Mouse (Mus musculus) mammary gland, adult 2 months (tissue): Measurements from ENCODE around the gene Hnf1b. TPM values are rescaled to one million over a fixed set of nuclear protein-coding genes. Genes with fewer than 3 reads are reported as not detected.

ENCODE experiments used
- polyA plus RNA-seq: library from polyadenylated mRNA; depleted of rRNA; stranded (reverse); fragments of >200 nt; gene quantifications from 2 replicates; pipeline ENCODE4 v1.2.3, GENCODE M21; 2012; ENCODE audit warnings: low replicate concordance; rRNA removed

The Hnf1b gene
- polyA plus RNA-seq, result 0.10 and 0.23 TPM in 2 replicates

DNA sequence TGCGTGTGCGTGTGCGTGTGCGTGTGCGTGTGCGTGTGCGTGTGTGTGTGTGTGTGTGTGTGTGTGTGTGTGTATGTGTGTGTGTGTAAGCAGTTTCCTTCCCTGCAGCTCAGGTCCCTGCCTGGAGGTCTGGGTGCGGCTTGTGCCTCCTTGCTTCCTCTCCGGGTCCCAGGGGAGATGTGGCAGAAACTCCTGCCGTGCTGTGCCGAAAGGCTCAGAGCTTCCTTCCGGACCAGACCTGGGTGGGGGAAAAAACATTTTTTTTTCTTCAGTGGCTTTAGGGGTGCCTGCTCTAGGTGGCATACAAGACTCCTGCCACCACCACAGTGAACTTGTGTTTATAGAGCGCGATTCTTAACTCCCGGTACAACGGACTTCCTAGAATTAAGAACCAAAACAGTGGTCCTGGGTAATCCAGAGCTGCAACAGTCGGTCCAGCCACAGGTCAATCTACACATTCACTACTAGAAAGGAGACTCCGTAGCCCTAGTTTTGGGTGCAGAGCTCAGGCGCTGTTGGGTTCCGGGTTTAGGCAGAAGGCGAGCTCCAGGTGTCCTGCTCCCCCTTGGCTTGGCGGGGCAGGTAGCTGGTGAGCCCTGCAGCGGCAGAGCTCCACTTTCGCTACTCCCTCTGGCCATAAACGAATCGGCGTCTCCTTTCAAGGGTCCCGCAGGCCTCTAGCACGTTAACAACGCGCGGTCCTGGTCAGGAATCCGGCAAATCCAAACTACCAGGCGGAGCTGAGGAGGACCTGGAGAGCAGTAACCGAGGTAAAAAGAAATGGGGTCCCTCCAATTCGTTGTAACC lies at the start of gene Hnf1b:
Gene Hnf1b, plus strand, starts transcription at position 535 of the 807 bp plus-strand sequence.

DNA sequence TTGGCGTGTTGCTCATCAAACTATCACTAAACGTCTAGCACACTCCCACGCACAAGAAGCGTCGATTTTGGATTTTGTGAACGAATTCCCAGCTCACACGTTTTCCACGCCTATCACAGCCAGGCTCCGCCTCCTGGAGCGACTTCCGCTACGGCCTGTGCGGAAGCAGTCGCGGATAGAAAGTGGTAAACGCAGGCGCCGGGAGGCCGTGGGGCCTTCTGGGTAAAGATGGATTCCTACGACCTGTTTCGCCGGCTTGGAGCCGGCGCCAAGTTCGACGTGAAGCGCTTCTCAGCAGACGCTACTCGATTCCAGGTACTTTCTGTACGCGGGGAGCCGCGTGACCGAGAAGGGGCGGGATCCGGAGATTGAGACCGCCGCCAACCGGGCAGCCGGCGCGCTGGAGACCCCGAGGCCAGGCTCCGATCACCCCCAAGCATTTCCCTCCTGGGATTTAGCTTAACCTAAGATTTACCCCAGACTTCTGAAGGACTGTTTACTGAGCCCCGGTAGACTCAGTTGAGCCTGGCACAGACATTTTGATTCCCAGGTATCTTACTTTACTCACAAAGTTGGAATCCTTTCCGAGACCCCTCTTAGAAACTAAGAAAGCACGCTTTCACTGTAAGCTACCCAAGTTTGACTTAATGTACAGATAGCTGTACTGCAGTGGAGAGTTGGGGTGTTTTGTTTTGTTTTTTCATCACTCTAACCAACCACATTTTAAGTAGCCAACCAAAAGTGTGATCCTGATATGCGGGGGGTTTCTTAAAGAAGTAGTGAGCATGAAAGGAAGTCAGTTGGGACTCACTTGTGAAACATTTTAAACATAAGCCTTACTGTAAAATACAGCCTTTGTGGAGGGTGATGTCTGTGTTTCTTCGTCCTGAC lies 92.3 kb downstream of the Hnf1b start, which contains the start of gene Ddx52:
Gene Ddx52, plus strand, starts transcription at position 113 of the 891 bp plus-strand sequence.

Other genes starting within 250 kb of the Hnf1b start
- gene Rpl9-ps1, start 204.4 kb upstream of the Hnf1b start, polyA plus RNA-seq, result not detected in 2 replicates
- 3.1 and 4.3 TPM in 2 replicates for gene Ccl3, start 200.7 kb upstream of the Hnf1b start, polyA plus RNA-seq
- gene Ccl4, start 187.5 kb upstream of the Hnf1b start, polyA plus RNA-seq, result 2.5 and 3.8 TPM in 2 replicates
- 10.6 and 42.5 TPM in 2 replicates for gene Wfdc17, start 146.1 kb upstream of the Hnf1b start, polyA plus RNA-seq
- 51.7 and 105 TPM in 2 replicates for gene Wfdc18, start 141.0 kb upstream of the Hnf1b start, polyA plus RNA-seq
- gene Wfdc21, start 103.1 kb upstream of the Hnf1b start, polyA plus RNA-seq, result 111 and 252 TPM in 2 replicates
- 21.8 and 25.4 TPM in 2 replicates for gene Heatr6, start 96.4 kb upstream of the Hnf1b start, polyA plus RNA-seq
- gene Ddx52, start 92.0 kb downstream of the Hnf1b start, polyA plus RNA-seq, result 2.4 and 7.8 TPM in 2 replicates
- 17.5 and 22.6 TPM in 2 replicates for gene Synrg, start 114.4 kb downstream of the Hnf1b start, polyA plus RNA-seq
- gene Dusp14, start 219.2 kb downstream of the Hnf1b start, polyA plus RNA-seq, result 3.2 and 9.4 TPM in 2 replicates